Mouse (Mus musculus) gastrocnemius, postnatal 10 days (tissue): ENCODE results near the gene Ciao1. TPM values are rescaled to one million over a fixed set of nuclear protein-coding genes. Genes with fewer than 3 reads are reported as not detected.
A peak's percentile ranks its signal among the peaks of the same experiment; 100 is the strongest.
"Not testable (repeated sequence)": the region's sequence is repeated elsewhere in the genome, so short reads cannot be mapped to it uniquely, and the experiment has no call there.

ENCODE experiments used
- DNase-seq: peaks from one replicate; pipeline ENCODE4 v3.0.0; 2021; ENCODE audit warnings: mixed read lengths
- total RNA-seq, 2 experiments: library from RNA; stranded (reverse); gene quantifications; 2 replicates each; pipeline ENCODE4 v1.2.3; 2021

Gene Ciao1
- total RNA-seq, 2 experiments from 2014 or later: 43.2 to 49.9 TPM

DNA sequence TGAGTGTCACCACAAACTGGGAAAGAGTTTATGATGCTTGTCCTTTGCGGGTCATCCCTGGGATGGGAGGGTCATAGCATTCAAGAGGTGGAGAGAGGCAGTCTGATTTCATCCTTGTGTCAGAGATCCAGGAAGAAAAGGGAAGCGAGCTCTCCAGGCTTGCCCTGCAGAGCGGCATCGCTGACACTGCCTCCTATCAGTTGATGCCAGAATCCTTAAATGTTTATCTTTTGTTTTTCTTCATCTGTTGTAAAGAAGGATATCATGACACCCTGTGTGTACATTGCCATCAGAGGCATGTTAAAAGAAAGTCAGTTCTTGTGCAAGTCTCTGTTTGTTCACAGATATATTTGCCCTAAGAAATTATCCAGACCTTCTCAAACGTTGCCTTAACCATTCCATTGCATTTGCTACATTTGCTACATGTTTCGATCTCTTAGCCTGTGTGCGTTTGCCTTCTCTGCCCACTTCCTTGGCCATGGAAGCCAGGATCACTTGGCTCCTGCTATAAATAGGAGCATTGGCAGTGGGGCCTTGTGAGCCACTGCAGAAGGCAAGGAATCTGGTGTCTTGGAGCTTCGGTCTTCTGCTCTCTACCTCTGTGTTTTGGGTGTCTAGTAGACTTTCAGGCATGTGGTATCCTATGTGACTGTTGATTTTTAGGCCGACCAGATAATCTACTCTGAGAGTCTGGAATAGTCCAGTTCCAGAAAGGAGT is 2.8 kb upstream of the Ciao1 start:
- DNase-seq: no peak

- DNase-seq: peak; percentile 54
Observed at GRCm38 (mm10) chr2:127248334-127249004, 853 bp upstream of the Ciao1 start.

DNA sequence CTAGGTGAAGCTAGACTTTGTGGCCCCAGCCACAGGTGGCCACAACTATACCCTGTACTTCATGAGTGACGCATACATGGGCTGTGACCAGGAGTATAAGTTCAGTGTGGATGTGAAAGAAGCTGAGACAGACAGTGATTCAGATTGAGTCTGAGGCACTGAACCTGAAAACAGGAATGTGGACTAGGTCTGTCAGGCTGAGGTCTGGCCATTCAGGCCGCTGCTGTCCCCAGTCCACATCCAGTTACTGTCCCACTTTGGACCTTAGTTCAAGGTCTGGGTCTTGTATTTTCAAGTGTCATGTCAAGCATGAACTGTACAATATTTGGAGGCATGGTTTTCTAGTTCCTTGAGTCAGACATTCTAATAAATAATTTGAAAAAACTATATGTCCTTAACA is 7.6 kb downstream of the Ciao1 start:
- no peak for DNase-seq

DNA sequence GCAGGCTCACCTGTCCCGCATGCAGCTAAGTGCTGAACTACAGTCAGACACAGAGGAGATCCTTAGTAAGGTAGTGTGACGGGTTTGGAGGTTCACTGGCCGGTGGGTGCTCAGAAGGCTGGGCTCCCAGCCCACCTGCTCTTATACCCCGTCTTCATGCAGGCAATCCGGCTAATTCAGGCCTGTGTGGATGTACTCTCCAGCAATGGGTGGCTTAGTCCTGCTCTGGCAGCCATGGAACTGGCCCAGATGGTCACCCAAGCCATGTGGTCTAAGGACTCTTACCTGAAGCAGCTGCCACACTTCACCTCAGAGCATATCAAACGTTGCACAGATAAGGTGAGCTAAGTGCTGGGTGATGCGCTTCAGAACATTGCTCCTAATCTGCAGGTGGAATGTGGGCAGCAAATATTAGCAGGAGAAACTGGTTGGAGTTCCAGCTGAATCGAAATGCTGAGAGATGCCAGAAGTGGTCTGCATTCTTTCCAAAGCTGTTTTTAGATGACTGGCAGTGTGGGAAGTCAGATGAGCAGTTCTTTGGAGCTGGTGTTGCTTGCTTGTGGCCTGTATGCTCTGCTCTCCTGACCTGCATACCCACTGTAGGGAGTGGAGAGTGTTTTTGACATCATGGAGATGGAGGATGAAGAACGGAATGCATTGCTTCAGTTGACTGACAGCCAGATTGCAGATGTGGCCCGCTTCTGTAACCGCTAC is 9.6 kb downstream of the Ciao1 start:
- DNase-seq: no peak

DNA sequence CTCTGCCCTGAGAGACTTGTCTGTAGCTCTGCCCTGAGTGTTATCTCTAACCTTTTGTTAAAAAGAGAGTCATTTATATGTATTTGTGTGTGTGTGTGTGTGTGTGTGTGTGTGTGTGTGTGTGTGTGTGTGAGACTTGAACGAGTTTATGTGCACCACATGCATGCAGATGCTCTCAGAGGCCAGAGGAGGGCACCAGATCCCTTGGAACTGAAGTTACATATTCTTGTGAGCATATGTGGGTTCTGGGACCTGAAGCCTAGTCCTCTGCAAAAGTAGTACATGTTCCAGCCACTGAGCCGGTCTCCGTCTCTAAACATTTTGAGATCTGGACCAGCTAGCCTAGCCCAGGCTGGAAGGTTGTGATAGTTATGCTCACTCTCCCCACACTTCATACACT is 22.4 kb downstream of the Ciao1 start:
- DNase-seq: no peak

GRCm38 (mm10) chr2:127217746-127218145 is 29.9 kb downstream of the Ciao1 start:
- DNase-seq: no peak

- DNase-seq: no peak
Observed at GRCm38 (mm10) chr2:127210701-127211100, 36.9 kb downstream of the Ciao1 start.

- no peak for DNase-seq
Observed at GRCm38 (mm10) chr2:127208452-127208769, 39.2 kb downstream of the Ciao1 start.

DNA sequence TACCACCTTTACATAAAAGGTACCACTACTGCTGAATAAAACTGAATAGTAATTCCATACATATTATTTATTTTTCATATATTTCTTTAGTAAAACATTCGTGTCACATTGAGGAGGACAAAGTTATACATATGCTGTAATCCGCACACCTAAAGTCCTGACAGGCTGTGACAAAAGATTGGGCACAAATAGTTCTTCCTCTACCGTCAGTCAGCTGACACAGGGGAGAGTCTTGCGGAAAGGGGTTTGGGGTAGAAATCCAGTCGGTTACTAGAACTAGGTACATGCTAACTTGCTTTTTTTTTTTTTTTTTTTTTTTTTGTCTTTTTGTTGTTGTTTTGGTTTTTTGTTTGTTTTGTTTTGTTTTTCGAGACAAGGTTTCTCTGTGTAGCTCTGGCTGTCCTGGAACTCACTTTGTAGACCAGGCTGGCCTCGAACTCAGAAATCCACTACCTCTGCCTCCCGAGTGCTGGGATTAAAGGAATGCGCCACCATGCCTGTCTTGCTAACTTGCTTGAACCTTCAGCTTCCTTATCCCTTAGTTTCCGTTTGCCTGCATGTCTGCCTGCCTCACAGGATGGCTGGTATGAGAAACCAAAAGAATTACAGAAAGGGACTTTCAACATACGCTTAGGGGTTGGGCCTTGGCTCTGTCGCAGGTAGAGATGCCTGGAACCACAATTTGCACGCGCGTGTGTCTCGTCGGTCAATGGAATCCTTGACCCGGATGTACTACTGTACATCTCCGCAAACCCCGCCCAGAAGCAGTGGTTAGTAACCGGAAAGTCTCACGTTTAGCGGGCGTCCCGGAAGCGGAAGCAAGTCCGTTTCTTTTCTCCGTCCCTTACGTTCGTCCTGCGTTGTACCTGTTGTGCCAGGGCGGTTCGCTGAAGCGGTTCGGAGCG is 39.8 kb downstream of the Ciao1 start, which contains the start of the genes 1810024B03Rik and Snrnp200:
Gene 1810024B03Rik, minus strand, starts transcription at position 734 of the 905 bp plus-strand sequence.
Gene Snrnp200, plus strand, starts transcription at position 840 of the 905 bp plus-strand sequence.
- DNase-seq: peak; percentile 87

GRCm38 (mm10) chr2:127206916-127207315 is 40.7 kb downstream of the Ciao1 start:
- no peak for DNase-seq

DNA sequence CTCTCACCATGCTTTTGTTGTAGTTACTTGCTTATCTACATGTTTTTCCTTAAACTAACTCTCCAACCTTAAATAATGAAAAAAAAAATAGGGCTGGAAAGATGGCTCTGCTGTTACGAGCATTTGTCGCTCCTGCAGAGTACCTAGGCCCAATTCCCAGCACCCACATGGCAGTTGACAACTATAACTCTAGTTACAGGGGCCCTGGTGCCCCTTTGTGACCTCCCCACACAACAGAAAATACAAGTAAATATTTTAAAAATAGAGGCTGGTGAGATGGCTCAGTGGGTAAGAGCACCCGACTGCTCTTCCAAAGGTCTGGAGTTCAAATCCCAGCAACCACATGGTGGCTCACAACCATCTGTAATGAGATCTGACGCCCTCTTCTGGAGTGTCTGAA is 41.7 kb downstream of the Ciao1 start:
- not testable (repeated sequence) for DNase-seq

- DNase-seq: peak; percentile 59
Observed at GRCm38 (mm10) chr2:127204932-127205331, 42.7 kb downstream of the Ciao1 start.

Other genes with a start within 250 kb of the Ciao1 start
- gene Ap4e1, start 239.1 kb downstream of the Ciao1 start, total RNA-seq: 10 to 100 TPM in 1 of 2 experiments, 1 to 10 TPM in 1; 9.8 to 11.8 TPM
- gene Blvra, start 177.2 kb downstream of the Ciao1 start, total RNA-seq: 10 to 100 TPM; 15.5 to 16.4 TPM
- gene Ncaph, start 113.9 kb downstream of the Ciao1 start, total RNA-seq: 10 to 100 TPM in 1 of 2 experiments, 1 to 10 TPM in 1; 9.0 to 12.5 TPM
- gene Itpripl1, start 104.4 kb downstream of the Ciao1 start, total RNA-seq: 1 to 10 TPM; 6.7 to 8.0 TPM
- gene 1810024B03Rik, start 39.5 kb downstream of the Ciao1 start, total RNA-seq: under 1 TPM; 0.52 to 0.93 TPM
- 10 to 100 TPM; 44.2 to 47.0 TPM for gene Snrnp200, start 39.4 kb downstream of the Ciao1 start, total RNA-seq
- 10 to 100 TPM; 39.0 to 41.8 TPM for gene Tmem127, start 92 bp upstream of the Ciao1 start, total RNA-seq
- gene Stard7, start 22.4 kb upstream of the Ciao1 start, total RNA-seq: 100 to 1,000 TPM in 1 of 2 experiments, 10 to 100 TPM in 1; 98.8 to 104 TPM
- gene Dusp2, start 88.3 kb upstream of the Ciao1 start, total RNA-seq: 1 to 10 TPM; 2.6 TPM
- under 1 TPM in 1 of 2 experiments, not detected in 1; 0.16 TPM for gene Astl, start 90.8 kb upstream of the Ciao1 start, total RNA-seq
- gene Adra2b, start 115.4 kb upstream of the Ciao1 start, total RNA-seq: 1 to 10 TPM; 1.4 to 1.8 TPM
- gene Gpat2, start 177.4 kb upstream of the Ciao1 start, total RNA-seq: under 1 TPM; 0.09 TPM
- 10 to 100 TPM; 10.1 to 12.4 TPM for gene Fahd2a, start 196.7 kb upstream of the Ciao1 start, total RNA-seq